Mouse (Mus musculus): ENCODE measurements at regions not wholly inside any gene's neighbourhood (a gene's known extent, or its start where the extent isn't known, plus 50 kb on each side); places are given as distances from the start of the nearest gene placed in this dataset.

DNA sequence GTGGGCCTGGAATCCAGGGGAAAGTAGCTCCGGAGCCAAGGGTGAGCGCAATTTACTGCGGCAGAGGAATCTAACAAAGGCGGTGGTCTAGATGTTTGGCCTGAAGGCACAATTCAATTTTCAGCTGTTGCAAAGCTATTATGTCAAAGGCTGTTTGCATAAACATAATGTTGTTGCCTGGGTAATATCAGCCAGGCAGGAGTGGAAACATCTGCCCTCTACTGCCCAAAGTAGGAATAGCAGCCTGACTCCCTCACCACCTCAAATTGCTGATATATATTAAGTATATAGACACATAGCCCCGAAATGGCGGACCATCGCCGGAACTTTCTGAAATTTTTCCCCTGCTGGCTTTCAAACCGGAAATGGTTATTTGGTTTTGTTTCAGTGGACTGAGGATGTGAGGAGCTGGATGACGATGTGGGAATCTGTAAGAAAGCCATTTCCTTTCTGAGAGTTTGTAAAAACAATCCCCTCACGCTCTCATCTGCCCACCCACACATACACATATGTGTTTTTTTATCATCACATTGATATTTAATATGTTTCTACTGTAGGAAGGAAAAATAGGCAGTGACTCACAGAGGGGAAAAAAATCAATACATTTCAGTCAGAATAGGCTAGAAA, 173.1 kb upstream of the Clint1 start:
- TF ChIP-seq POLR2A (IDR thresholded peaks at IDR 0.05; ENCODE audit: insufficient read length, low read depth) (no peak), MYOG (IDR thresholded peaks at IDR 0.05; ENCODE audit: control insufficient read depth in 1 of 3, insufficient read depth in 1 of 3, insufficient read length in 2 of 3, low read depth in 2 of 3) (no peak), E2F4 (IDR thresholded peaks at IDR 0.05; ENCODE audit: insufficient read depth) (no peak), TCF3 (IDR thresholded peaks at IDR 0.05; ENCODE audit: insufficient read length, low read depth) (no peak)
